Mouse (Mus musculus): ENCODE measurements around the gene Arrdc5.
A peak's percentile ranks its signal among the peaks of the same experiment; 100 is the strongest.
"Not testable (repeated sequence)": the region's sequence is repeated elsewhere in the genome, so short reads cannot be mapped to it uniquely, and the experiment has no call there.

The Arrdc5 gene

GRCm38 (mm10) chr17:56277567-56277893 is 22.6 kb downstream of the Arrdc5 start:
- DNase-seq (ENCODE audit: low read depth): no peak

- DNase-seq (ENCODE audit: low read depth): peak; percentile 93
Measured at GRCm38 (mm10) chr17:56276643-56277566, 23.2 kb downstream of the Arrdc5 start, which contains the start of gene Ticam1. Ticam1 (minus strand) TSS chr17:56276786.

DNA sequence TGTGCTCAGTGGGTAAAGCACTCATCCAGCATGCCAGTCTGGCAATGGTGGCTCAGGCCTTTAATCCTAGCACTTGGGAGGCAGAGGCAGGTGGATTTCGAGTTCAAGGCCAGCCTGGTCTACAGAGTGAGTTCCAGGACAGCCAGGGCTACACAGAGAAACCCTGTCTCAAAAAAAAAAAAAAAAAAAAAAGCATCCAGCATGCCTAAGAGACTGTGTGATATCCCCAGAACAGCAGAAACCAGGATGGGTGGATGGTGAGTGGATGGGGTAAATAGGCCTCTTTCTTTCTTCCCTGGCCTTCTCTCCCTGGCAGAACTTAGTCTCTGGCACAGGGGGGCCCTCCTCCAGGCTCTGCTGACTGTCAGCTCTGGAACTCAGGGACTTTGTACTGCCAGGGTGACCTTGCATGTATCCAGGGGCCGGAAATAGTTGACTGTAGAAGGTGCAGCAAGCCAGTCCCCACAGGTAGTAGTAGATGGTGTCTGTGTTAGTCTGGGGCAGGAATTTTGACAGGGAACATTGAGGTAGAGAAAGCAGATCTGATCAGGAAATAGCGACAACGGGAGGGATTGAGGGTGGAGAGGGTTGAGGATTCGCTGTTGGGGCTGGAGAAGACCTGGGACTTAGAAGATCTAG is 24.1 kb downstream of the Arrdc5 start:
- DNase-seq (ENCODE audit: low read depth): peak; percentile 47

DNA sequence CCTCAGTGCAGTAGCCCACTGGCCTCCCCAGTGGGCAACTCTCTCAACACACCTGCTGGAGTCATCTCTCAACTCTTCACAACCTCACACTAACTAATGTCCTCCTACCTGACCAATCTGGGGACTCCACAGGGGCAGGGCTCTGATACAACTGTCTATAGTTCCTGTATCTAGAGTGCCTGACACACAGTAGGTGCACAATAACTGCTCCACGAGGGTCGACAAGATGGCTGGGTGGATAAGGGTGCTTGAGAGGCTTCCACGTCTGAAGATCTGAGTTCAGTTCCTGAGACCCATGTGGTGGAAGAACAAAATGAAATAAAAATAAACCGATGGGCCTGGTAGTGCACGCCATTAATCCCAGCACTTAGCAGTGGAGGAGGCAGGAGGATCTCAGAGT is 26.1 kb downstream of the Arrdc5 start:
- no peak for DNase-seq (ENCODE audit: low read depth)

DNA sequence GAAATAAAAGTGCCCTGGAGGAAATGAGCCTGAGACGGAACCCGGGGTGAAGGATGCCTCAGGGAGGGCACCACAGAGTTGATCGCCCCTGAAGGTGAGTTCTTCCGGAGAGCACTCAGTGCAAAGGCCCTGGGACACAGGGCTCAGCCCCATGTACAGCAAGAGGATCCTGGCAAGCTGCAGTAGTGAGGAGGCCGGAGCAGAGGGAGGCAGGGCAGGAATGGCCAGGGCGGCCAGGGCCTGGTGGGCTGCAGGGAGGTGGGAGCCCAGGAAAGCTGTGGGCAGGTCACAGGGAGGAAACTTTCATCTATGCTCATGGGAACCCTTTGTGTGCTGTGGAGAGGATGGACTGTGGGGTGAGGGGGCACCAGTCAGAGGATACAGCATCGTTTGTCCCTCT is 26.6 kb downstream of the Arrdc5 start:
- DNase-seq (ENCODE audit: low read depth): no peak

DNA sequence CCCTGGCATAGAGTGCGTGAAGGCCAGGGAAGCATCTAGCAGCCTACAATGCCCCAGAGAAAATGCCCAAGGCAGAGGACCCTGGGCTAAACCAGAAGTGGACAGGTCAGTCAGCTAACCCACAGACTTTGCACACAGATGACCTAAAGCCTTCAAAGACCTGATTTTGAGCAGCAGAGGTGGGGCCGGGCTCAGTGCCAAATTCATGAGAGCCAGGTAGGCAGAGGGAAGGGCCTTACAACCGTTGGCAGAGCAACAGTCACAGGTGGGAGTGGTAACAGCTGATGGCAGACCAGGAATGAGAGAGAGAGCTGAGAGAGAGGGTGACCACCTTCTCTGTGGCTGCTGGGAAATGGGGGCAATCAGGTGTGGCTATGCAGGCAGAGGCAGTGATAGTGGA is 27.4 kb downstream of the Arrdc5 start:
- DNase-seq (ENCODE audit: low read depth): no peak

DNA sequence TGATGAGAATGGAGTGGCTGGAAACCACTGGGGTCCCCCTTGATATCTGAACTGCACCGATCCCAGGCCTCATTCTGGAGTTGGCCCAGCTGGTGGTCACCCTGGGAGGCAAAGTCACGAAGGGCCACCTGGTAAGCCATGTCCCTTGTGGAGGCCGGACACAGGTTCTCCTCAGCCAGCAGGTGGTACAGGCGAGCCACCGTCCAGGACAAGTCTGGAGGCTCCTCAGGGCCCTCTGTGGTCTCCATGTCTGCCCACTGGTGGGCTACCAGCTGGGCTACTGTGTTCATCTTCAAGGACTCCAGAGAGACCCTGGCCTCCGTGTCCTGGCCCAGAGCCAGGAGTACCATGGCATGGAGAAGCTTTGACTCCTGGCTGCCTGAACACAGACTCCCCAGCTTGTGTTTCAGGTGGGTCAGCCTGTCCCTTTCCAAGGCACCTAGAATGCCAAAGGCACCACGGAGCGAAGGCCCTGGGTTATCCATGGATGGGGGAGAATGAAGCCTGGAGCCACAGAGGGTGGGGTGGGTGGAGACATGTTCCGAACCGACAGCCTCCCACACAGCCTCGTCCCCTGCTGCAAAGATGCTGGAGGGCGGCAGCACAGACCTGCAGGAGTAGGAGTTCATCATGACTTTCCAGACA is 28.4 kb downstream of the Arrdc5 start:
- DNase-seq (ENCODE audit: low read depth): no peak

DNA sequence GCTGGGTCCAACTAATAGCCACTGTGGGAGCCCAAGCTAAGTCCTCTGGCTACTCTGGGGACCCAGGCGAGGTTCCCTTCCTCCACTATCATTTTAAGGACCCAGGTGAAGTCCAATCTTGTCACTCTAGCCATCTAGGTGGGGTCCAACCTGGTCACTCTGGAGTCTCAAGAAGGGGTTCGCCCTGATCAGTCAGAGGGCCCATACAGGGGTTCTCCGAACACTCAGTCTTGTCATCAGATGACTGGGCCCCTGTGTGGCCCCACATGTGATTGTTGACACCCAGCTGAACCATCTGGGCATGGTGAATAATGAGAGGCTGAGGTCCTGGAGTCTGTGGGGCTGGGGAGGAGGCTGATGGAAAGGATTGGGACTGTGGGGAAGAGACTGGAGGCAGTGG is 30.3 kb downstream of the Arrdc5 start:
- DNase-seq (ENCODE audit: low read depth): no peak

- DNase-seq (ENCODE audit: low read depth): peak; percentile 87
Measured at GRCm38 (mm10) chr17:56269153-56269630, 30.9 kb downstream of the Arrdc5 start.

DNA sequence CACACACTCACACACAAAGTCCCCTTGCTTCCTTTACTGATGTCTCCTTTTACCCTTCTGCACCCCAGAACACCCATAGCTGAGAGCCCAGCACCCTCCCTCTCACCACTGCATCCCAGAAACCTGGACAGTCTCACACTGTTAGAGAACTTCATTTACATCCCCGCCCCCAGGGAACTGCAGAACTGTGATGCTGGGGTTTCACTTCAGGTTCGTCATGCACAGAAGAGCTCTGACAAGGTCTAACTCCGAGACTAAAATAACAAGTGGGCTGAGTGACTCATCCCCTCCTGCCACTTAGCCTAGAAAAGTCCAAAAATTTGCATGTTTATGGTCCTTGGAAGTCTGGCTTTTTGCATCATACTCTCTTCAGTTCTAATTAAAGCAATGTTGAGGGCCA is 33.8 kb downstream of the Arrdc5 start:
- no peak for DNase-seq (ENCODE audit: low read depth)

DNA sequence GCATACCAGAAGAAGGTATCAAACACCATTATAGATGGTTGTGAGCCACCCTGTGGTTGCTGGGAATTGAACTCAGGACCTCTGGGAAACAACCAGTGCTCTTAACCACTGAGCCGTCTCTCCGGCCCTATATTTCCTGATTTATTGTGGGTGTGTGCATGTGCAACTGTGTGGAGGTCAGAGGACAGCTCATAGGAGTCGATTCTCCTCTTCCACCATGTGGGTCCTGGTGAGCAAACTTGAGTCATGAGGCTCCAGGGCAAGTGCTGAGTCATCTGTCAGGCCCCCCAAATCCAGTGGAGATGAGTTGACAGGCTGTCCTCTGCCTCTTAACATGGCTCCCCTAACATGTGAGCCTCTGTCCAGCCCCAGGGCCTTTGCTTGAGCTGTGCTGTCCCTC is 34.2 kb downstream of the Arrdc5 start:
- DNase-seq (ENCODE audit: low read depth): no peak

GRCm38 (mm10) chr17:56265011-56265410 is 35.1 kb downstream of the Arrdc5 start:
- no peak for DNase-seq (ENCODE audit: low read depth)

GRCm38 (mm10) chr17:56264020-56264419 is 36.1 kb downstream of the Arrdc5 start:
- DNase-seq (ENCODE audit: low read depth): peak; percentile 89

- no peak for DNase-seq (ENCODE audit: low read depth)
Measured at GRCm38 (mm10) chr17:56262645-56263094, 37.4 kb downstream of the Arrdc5 start.

GRCm38 (mm10) chr17:56261166-56261565 is 38.9 kb downstream of the Arrdc5 start:
- DNase-seq (ENCODE audit: low read depth): no peak

DNA sequence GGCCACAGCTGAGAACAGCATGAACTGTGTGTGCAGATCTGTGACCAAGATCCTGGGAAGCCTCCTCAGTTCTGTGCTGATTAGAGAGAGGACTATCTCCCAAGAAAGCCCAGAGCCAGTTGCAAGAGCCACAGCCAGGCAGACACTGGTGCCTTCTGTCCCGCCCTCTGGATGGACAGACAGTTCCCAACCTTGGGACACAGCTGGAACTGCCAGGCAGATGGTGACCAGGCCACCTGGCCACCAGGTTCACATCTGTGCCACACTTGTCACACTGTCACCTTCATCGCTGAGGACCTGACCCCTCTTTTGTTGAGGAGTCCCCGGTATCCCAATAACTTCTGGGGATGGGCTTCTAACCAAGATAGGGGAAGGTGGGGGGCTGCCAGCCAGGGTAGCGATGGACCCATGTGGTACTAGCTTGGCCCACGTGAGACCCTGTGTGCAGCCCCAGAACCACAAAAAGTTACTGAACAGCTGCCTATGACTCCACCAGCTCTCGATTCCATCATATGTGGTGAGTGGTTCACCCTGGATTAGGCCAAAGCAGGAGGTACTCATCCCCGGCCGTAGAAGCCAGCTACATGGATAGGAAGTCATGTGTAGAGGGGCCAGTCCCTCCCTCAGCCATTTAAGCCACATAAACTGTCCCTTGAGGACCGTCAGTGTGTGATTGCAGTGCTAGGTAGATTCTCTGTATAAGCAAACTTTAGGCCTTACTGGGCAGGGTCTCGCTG is 40.6 kb downstream of the Arrdc5 start:
- DNase-seq (ENCODE audit: low read depth): no peak

DNA sequence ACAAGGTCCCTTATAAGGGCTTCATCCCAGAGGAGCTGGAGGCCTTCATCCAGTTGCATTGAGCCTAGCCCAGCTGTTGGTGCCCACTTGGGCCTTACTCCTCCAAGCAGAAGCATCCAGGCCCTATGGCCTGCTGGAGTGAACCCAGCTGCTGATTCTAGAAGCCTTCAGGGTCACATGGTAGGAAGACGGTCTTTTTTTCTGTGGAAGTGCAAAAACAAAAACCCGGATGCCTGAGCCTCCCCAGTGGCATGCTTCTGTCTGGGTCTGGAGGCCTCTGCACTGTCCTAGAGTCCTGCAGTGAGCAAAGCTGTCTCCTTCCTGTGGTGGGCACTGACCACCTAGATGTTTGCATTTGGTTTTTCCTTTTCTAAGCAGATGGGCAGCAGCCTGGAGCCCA is 41.3 kb downstream of the Arrdc5 start:
- not testable (repeated sequence) for DNase-seq (ENCODE audit: low read depth)

- not testable (repeated sequence) for DNase-seq (ENCODE audit: low read depth)
Measured at GRCm38 (mm10) chr17:56258269-56258668, 41.8 kb downstream of the Arrdc5 start.

- DNase-seq (ENCODE audit: low read depth): peak; percentile 42
Measured at GRCm38 (mm10) chr17:56257181-56257894, 42.7 kb downstream of the Arrdc5 start.

- peak; percentile 98 for DNase-seq (ENCODE audit: low read depth)
Measured at GRCm38 (mm10) chr17:56256239-56256881, 43.7 kb downstream of the Arrdc5 start, which contains the start of gene Fem1a. Fem1a (plus strand) TSS chr17:56256810.

- peak; percentile 99 for DNase-seq (ENCODE audit: low read depth)
Measured at GRCm38 (mm10) chr17:56255863-56256238, 44.2 kb downstream of the Arrdc5 start.

All from induced T-regulatory cell, adult 2 months (primary cell).